Mouse (Mus musculus) cerebellum, adult 18-20 months (tissue): Measurements from ENCODE around the gene Abcb9.

Source experiments
- DNase-seq, 2 experiments: peaks; one replicate each; pipeline ENCODE4 v3.0.0; 2021

Abcb9 gene

GRCm38 (mm10) chr5:124095596-124096232 is at the start of gene Abcb9:
Gene Abcb9, minus strand, starts transcription at chr5:124095798.
- DNase-seq = peak; percentile 99

- no peak for DNase-seq
These were observed 42.5 kb upstream of the Abcb9 start for GRCm38 (mm10) chr5:124138066-124138465.

GRCm38 (mm10) chr5:124134261-124134660 is 38.7 kb upstream of the Abcb9 start:
- no peak for DNase-seq

- no peak for DNase-seq
These were observed 29.5 kb upstream of the Abcb9 start for GRCm38 (mm10) chr5:124125093-124125492.

GRCm38 (mm10) chr5:124122357-124122756 is 26.8 kb upstream of the Abcb9 start:
- no peak for DNase-seq

GRCm38 (mm10) chr5:124119204-124119603 is 23.6 kb upstream of the Abcb9 start:
- no peak for DNase-seq

GRCm38 (mm10) chr5:124115990-124116845 is 20.6 kb upstream of the Abcb9 start, which contains the start of gene Arl6ip4:
Gene Arl6ip4, plus strand, starts transcription at chr5:124116089.
- peak; percentile 63 to 82 for DNase-seq

GRCm38 (mm10) chr5:124115531-124115930 is 19.9 kb upstream of the Abcb9 start:
- DNase-seq = no peak

- DNase-seq = peak; percentile 21 to 26
These were observed 18.9 kb upstream of the Abcb9 start for GRCm38 (mm10) chr5:124114276-124115025.

- DNase-seq = peak; percentile 73
These were observed 17.4 kb upstream of the Abcb9 start for GRCm38 (mm10) chr5:124113030-124113429.

- DNase-seq = no peak
These were observed 16.9 kb upstream of the Abcb9 start for GRCm38 (mm10) chr5:124112531-124112930.

GRCm38 (mm10) chr5:124111742-124112497 is 16.3 kb upstream of the Abcb9 start, which contains the start of gene Ogfod2:
Gene Ogfod2, plus strand, starts transcription at chr5:124112297.
- DNase-seq = peak; percentile 94 to 96

GRCm38 (mm10) chr5:124111077-124111741 is 15.6 kb upstream of the Abcb9 start:
- peak; percentile 51 to 60 for DNase-seq

GRCm38 (mm10) chr5:124103552-124103951 is 8.0 kb upstream of the Abcb9 start:
- DNase-seq = no peak

GRCm38 (mm10) chr5:124103020-124103419 is 7.4 kb upstream of the Abcb9 start:
- no peak for DNase-seq

- no peak for DNase-seq
These were observed 6.7 kb upstream of the Abcb9 start for GRCm38 (mm10) chr5:124102326-124102725.

GRCm38 (mm10) chr5:124100128-124101044 is 4.8 kb upstream of the Abcb9 start:
- DNase-seq = no peak

- no peak for DNase-seq
These were observed 3.3 kb upstream of the Abcb9 start for GRCm38 (mm10) chr5:124098923-124099322.

GRCm38 (mm10) chr5:124095077-124095581 is 469 bp downstream of the Abcb9 start:
- peak in 1 of 2 experiments; percentile 57 for DNase-seq

GRCm38 (mm10) chr5:124093852-124094604 is 1.6 kb downstream of the Abcb9 start:
- no peak for DNase-seq
